24 mouse cellular contexts compared by ENCODE assay signal in genomic region chr12:80830211-80830610, GRCm38 (mm10). TPM values are rescaled to one million over a fixed set of nuclear protein-coding genes. Genes with fewer than 3 reads are reported as not detected.
DNase-seq lines count a peak whose midpoint lies in the region; ATAC-seq and TF ChIP-seq lines count a peak whose summit lies in the region.
"Had no signal": no experiment of that assay in that cellular context is flagged by ENCODE, and none has a peak within 500 bp of the region (broad histone marks: within the 10 kb centered on the region; RNA-seq: fewer than 3 reads in every experiment).

No protein-coding gene starts in this region.

- H3K4me2 ChIP-seq in kidney, embryonic 15.5 days = no peak overlapping the region
- H3K4me2 ChIP-seq: embryonic facial prominence, embryonic 13.5 days; liver, embryonic 13.5 days had no signal

- H3K27ac ChIP-seq in kidney, adult 2 months (ENCODE audit: insufficient read depth, low read depth, low read length) = no peak overlapping the region
- H3K27ac ChIP-seq in kidney, embryonic 15.5 days = no peak overlapping the region
- 0 out of 2 replicates have a peak overlapping the region, but pooled peaks have one; percentile 3 for H3K27ac ChIP-seq in left cerebral cortex, adult 2 months
- H3K27ac ChIP-seq in ES-Bruce4 (ENCODE audit: insufficient read depth, low read length) = peak overlapping the region; percentile 16; the same call in 1 of the 2 replicates
- H3K27ac ChIP-seq: embryonic facial prominence, embryonic 13.5 days; macrophage; midbrain, embryonic 10.5 days had no signal

- TF ChIP-seq POLR2A in kidney, adult 2 months (IDR thresholded peaks at IDR 0.05; ENCODE audit: low read depth, low read length) = no peak
- TF ChIP-seq POLR2A in ES-Bruce4 (IDR thresholded peaks at IDR 0.05; ENCODE audit: insufficient read depth, low read length) = no peak

- H3K9me3 ChIP-seq in kidney, embryonic 15.5 days (replicated peaks) = no peaks in the 10 kb centered on the region
- no peaks in the 10 kb centered on the region for H3K9me3 ChIP-seq in ES-Bruce4 (replicated peaks; ENCODE audit: control insufficient read depth, insufficient read depth, low read length, poor library complexity, severe bottlenecking)
- H3K9me3 ChIP-seq: embryonic facial prominence, embryonic 13.5 days; G1E; liver, embryonic 13.5 days; midbrain, embryonic 10.5 days had no signal

- 8% methylated on average over 2 of the region's 2 CpGs for WGBS in kidney, adult 2 months
- 69% methylated on average over 2 of the region's 2 CpGs for WGBS in kidney, embryonic 15.5 days

- peaks cover 3% of the 10 kb centered on the region; the same call in 1 of the 2 replicates for H3K36me3 ChIP-seq in kidney, adult 2 months (ENCODE audit: control insufficient read depth, insufficient read depth, low read length)
- peaks cover 4% of the 10 kb centered on the region; the same call in 1 of the 2 replicates for H3K36me3 ChIP-seq in kidney, embryonic 15.5 days
- H3K36me3 ChIP-seq in ES-Bruce4 (ENCODE audit: control insufficient read depth, insufficient read depth, low read length, poor library complexity, severe bottlenecking) = peaks cover 45% of the 10 kb centered on the region

- H3K9ac ChIP-seq in kidney, embryonic 15.5 days = no peak overlapping the region
- H3K9ac ChIP-seq in ES-Bruce4 (ENCODE audit: low read depth, poor library complexity, severe bottlenecking) = no peak overlapping the region
- H3K9ac ChIP-seq: embryonic facial prominence, embryonic 13.5 days had no signal

- H3K27me3 ChIP-seq in kidney, adult 2 months (replicated peaks; ENCODE audit: control insufficient read depth, insufficient read depth, low read length) = no peaks in the 10 kb centered on the region
- no peaks in the 10 kb centered on the region for H3K27me3 ChIP-seq in kidney, embryonic 15.5 days
- H3K27me3 ChIP-seq in ES-Bruce4 (ENCODE audit: control insufficient read depth, insufficient read depth, low read length, poor library complexity, severe bottlenecking) = no peaks in the 10 kb centered on the region
- H3K27me3 ChIP-seq: embryonic facial prominence, embryonic 13.5 days; liver, embryonic 13.5 days had no signal

- peaks cover 63% of the 10 kb centered on the region for H3K4me1 ChIP-seq in kidney, adult 2 months (ENCODE audit: control insufficient read depth, insufficient read depth, low read length)
- peaks cover 25% of the 10 kb centered on the region for H3K4me1 ChIP-seq in kidney, embryonic 15.5 days
- H3K4me1 ChIP-seq in ES-Bruce4 (ENCODE audit: control insufficient read depth, insufficient read depth, low read length) = peaks cover 2% of the 10 kb centered on the region

- intact Hi-C loops in heart, postnatal 10 days (cut with DNase I) = no loop called here
- intact Hi-C loops in left cerebral cortex, adult 2 months (cut with DNase I) = no loop called here
- intact Hi-C loops in left cerebral cortex, postnatal 14 days (cut with DNase I) = no loop called here

- TF ChIP-seq CTCF in kidney, adult 2 months (conservative IDR thresholded peaks at IDR 0.05; ENCODE audit: insufficient read depth, insufficient read length, low read depth, low read length) = no peak
- TF ChIP-seq CTCF in left cerebral cortex, adult 2 months (IDR thresholded peaks at IDR 0.05) = no peak
- no peak for TF ChIP-seq CTCF in ES-Bruce4 (IDR thresholded peaks at IDR 0.05; ENCODE audit: low read depth, low read length)

- peak; percentile 83 for DNase-seq in heart, adult 11 months
- DNase-seq in heart, postnatal 10 days = no peak
- DNase-seq in kidney, adult 2 months = peak; percentile 79
- DNase-seq in left cerebral cortex, adult 2 months (ENCODE audit: extremely low spot score in 1 of 2, low spot score in 2 of 2) = no peak
- no peak for DNase-seq in left cerebral cortex, postnatal 14 days (ENCODE audit: low spot score in 2 of 2)
- no peak for DNase-seq in adrenal gland, adult (ENCODE audit: inconsistent age in 2 of 2, low spot score in 1 of 2)
- DNase-seq: adrenal gland, postnatal 25 days; cerebellum, adult 11-12 months; cerebellum, postnatal 14 days; heart, postnatal 36 days; liver, embryonic 13.5 days; right cerebral cortex, postnatal 14 days; thymus, postnatal 36 days had no signal

- no peak for ATAC-seq in kidney, embryonic 15.5 days (replicated peaks; ENCODE audit: low FRiP score)
- ATAC-seq: activated CD4-positive, CD25-positive, alpha-beta regulatory T cell, adult 4 months; CD4-positive, CD25-positive, alpha-beta regulatory T cell, adult 4 months; forebrain, embryonic 16.5 days; hindbrain, embryonic 16.5 days; intestine, embryonic 16.5 days had no signal

- no peak overlapping the region for H3K4me3 ChIP-seq in kidney, adult 2 months (ENCODE audit: insufficient read depth, low read depth, low read length)
- no peak overlapping the region for H3K4me3 ChIP-seq in kidney, embryonic 15.5 days (replicated peaks)
- no peak overlapping the region for H3K4me3 ChIP-seq in left cerebral cortex, adult 2 months
- no peak overlapping the region for H3K4me3 ChIP-seq in ES-Bruce4 (ENCODE audit: low read depth, low read length)
- H3K4me3 ChIP-seq: embryonic facial prominence, embryonic 13.5 days; liver, embryonic 13.5 days; midbrain, embryonic 10.5 days had no signal

- TF ChIP-seq EP300 in ES-Bruce4 (IDR thresholded peaks at IDR 0.05; ENCODE audit: insufficient read depth, low read depth, low read length) = no peak

RNA-seq across cellular contexts. Expression of gene Susd6, which starts 39.9 kb away (rescaled TPM):
- 10 to 100 TPM; 58.3 to 60.9 TPM for total RNA-seq in heart, postnatal 10 days (2021)
- polyA plus RNA-seq in kidney, adult 2 months (2012; rRNA removed) = 65.5 and 80.0 TPM in 2 replicates
- polyA plus RNA-seq in kidney, embryonic 15.5 days (2015; fragmentation: Nextera tagmentation; extraction: Ambion mirVana) = 15.2 and 15.6 TPM in 2 replicates
- total RNA-seq in left cerebral cortex, adult 2 months (2021) = 10 to 100 TPM; 37.0 TPM
- 10 to 100 TPM; 27.0 to 29.5 TPM for total RNA-seq in left cerebral cortex, postnatal 14 days (2021)
- polyA plus RNA-seq in ES-Bruce4 (2011; ENCODE audit: insufficient read depth, insufficient read length, low read depth, missing spikeins) = 56.0 and 57.0 TPM in 2 replicates

Comparison
In these comparisons a context has a peak if more than half of its experiments do, and no peak if none do; other contexts are left out.
1. DNase-seq: peak in heart, adult 11 months (single experiment) and kidney, adult 2 months (single experiment); none in heart, postnatal 10 days (0 of 2), left cerebral cortex, adult 2 months (0 of 2), left cerebral cortex, postnatal 14 days (0 of 2) and adrenal gland, adult (0 of 2).
2. H3K27ac ChIP-seq: peak in left cerebral cortex, adult 2 months (single experiment) and ES-Bruce4 (single experiment); none in kidney, adult 2 months (single experiment) and kidney, embryonic 15.5 days (single experiment).